Mouse (Mus musculus): ENCODE measurements around the gene Usp40. TPM values are rescaled to one million over a fixed set of nuclear protein-coding genes. Genes with fewer than 3 reads are reported as not detected.

Usp40 gene
- polyA plus RNA-seq, 1 experiment from 2014 or later: 29.5 TPM

DNA sequence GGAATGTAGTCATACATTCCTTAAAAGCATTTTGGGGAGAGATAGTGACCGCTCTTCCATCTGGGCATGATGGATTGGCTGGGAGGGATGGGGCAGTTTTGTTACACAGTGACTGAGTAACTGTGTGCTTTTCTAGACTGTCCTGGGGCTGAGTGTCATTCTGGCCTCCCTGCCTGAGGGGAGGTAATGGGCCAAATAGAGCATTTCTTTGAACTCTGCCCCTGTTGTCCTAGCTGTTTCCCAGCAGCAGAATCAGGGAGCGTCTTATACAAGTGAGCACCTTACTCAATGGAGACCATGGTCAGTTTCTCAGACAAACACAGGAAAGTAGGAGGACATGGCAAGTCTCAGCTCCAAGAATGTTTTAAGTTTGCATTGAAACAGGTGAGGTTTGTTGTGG lies 111.4 kb downstream of the Usp40 start:
- no peak for TF ChIP-seq CTCF (IDR thresholded peaks at IDR 0.05)
- ATAC-seq (no peak), DNase-seq (ENCODE audit: low read depth, low spot score) (no peak)
- ChIA-PET CTCF (interaction anchor here (1.3 kb wide), 1 partner anchor 10 kb away, joined by 3 read pairs; no protein-coding TSS in a partner anchor), POLR2A (interaction anchor here (1.5 kb wide), 1 partner anchor 12 kb away, joined by 3 read pairs; no protein-coding TSS in a partner anchor)
- in situ Hi-C loops (cut with MboI; ENCODE audit: low pct_unique_long_range_greater_than_20kb): no loop called here
- no peaks in the 10 kb centered on the region for H3K27me3 ChIP-seq

Other genes with a start within 250 kb of the Usp40 start
- 0.19 TPM for gene Sag, start 204.9 kb downstream of the Usp40 start, polyA plus RNA-seq (2021)
- 47.6 TPM for gene Dgkd, start 155.3 kb downstream of the Usp40 start, polyA plus RNA-seq (2021)
- gene Ugt1a10, start 46.8 kb upstream of the Usp40 start, polyA plus RNA-seq (2021): 0.14 TPM
- 0.32 TPM for gene Ugt1a9, start 62.2 kb upstream of the Usp40 start, polyA plus RNA-seq (2021)
- gene Ugt1a8, start 79.3 kb upstream of the Usp40 start, polyA plus RNA-seq (2021): not detected
- gene Ugt1a7c, start 86.5 kb upstream of the Usp40 start, polyA plus RNA-seq (2021): 46.3 TPM
- gene Ugt1a6b, start 94.7 kb upstream of the Usp40 start, polyA plus RNA-seq (2021): 4.2 TPM
- gene Ugt1a6a, start 126.3 kb upstream of the Usp40 start, polyA plus RNA-seq (2021): 21.3 TPM
- not detected for gene Ugt1a5, start 157.5 kb upstream of the Usp40 start, polyA plus RNA-seq (2021)
- gene Ugt1a2, start 192.1 kb upstream of the Usp40 start, polyA plus RNA-seq (2021): 5.6 TPM
- gene Dnajb3, start 197.2 kb upstream of the Usp40 start, polyA plus RNA-seq (2021): not detected
- gene Ugt1a1, start 203.4 kb upstream of the Usp40 start, polyA plus RNA-seq (2021): 0.98 TPM
- 2.3 TPM for gene Mroh2a, start 218.4 kb upstream of the Usp40 start, polyA plus RNA-seq (2021)

Data from Patski (cell line).